Mouse (Mus musculus) adrenal gland, adult 2 months (tissue): ENCODE results near the gene Slc16a5. TPM values are rescaled to one million over a fixed set of nuclear protein-coding genes. Genes with fewer than 3 reads are reported as not detected.
A peak's percentile ranks its signal among the peaks of the same experiment; 100 is the strongest.

Source experiments
- DNase-seq: peaks from one replicate; pipeline ENCODE4 v3.0.0; 2021
- long read RNA-seq: library from polyadenylated mRNA; stranded (forward); transcript quantifications from one replicate; pipeline ENCODE4 v2.0.0, GENCODE M21; 2021
- polyA plus RNA-seq: library from polyadenylated mRNA; depleted of rRNA; stranded (reverse); fragments of >200 nt; gene quantifications from 2 replicates; pipeline ENCODE4 v1.2.3, GENCODE M21; 2012; rRNA removed
- total RNA-seq, 2 experiments: library from RNA; stranded (reverse); gene quantifications; 2 replicates each; pipeline ENCODE4 v1.2.3; 2021

Slc16a5 gene
- under 1 TPM in 1 of 2 experiments, not detected in 1; 0.26 TPM for total RNA-seq
- polyA plus RNA-seq: 0.32 TPM in 1 of 2 replicates, not detected in the other
- long read RNA-seq: 0 reads

- no peak for DNase-seq
Measured at GRCm38 (mm10) chr11:115462243-115462891, at the start of gene Slc16a5. TSS of gene Slc16a5 (plus strand) at chr11:115462474.

- DNase-seq: peak; percentile 97
Measured at GRCm38 (mm10) chr11:115419531-115420237, 42.6 kb upstream of the Slc16a5 start, which contains the start of the genes Atp5h and Kctd2. TSS of gene Atp5h (minus strand) at chr11:115419962. TSS of gene Kctd2 (plus strand) at chr11:115420128.

- peak; percentile 78 for DNase-seq
Measured at GRCm38 (mm10) chr11:115420336-115421190, 41.7 kb upstream of the Slc16a5 start.

- peak; percentile 47 for DNase-seq
Measured at GRCm38 (mm10) chr11:115421328-115421727, 40.9 kb upstream of the Slc16a5 start.

GRCm38 (mm10) chr11:115421972-115422371 lies 40.3 kb upstream of the Slc16a5 start:
- no peak for DNase-seq

GRCm38 (mm10) chr11:115423091-115423490 lies 39.2 kb upstream of the Slc16a5 start:
- no peak for DNase-seq

- no peak for DNase-seq
Measured at GRCm38 (mm10) chr11:115424666-115425065, 37.6 kb upstream of the Slc16a5 start.

- DNase-seq: no peak
Measured at GRCm38 (mm10) chr11:115425671-115426070, 36.6 kb upstream of the Slc16a5 start.

GRCm38 (mm10) chr11:115427482-115428331 lies 34.6 kb upstream of the Slc16a5 start:
- DNase-seq: peak; percentile 81

- DNase-seq: no peak
Measured at GRCm38 (mm10) chr11:115429307-115429706, 33.0 kb upstream of the Slc16a5 start.

- DNase-seq: no peak
Measured at GRCm38 (mm10) chr11:115430561-115430960, 31.7 kb upstream of the Slc16a5 start.

GRCm38 (mm10) chr11:115432814-115433213 lies 29.5 kb upstream of the Slc16a5 start:
- no peak for DNase-seq

- DNase-seq: no peak
Measured at GRCm38 (mm10) chr11:115433342-115433741, 28.9 kb upstream of the Slc16a5 start.

GRCm38 (mm10) chr11:115435596-115436337 lies 26.5 kb upstream of the Slc16a5 start:
- DNase-seq: no peak

- DNase-seq: peak; percentile 35
Measured at GRCm38 (mm10) chr11:115437571-115438122, 24.6 kb upstream of the Slc16a5 start.

GRCm38 (mm10) chr11:115439326-115439725 lies 22.9 kb upstream of the Slc16a5 start:
- peak; percentile 59 for DNase-seq

- DNase-seq: no peak
Measured at GRCm38 (mm10) chr11:115439906-115440595, 22.2 kb upstream of the Slc16a5 start, which contains the start of gene Trim80. TSS of gene Trim80 (plus strand) at chr11:115440545.

GRCm38 (mm10) chr11:115441417-115441816 lies 20.9 kb upstream of the Slc16a5 start:
- no peak for DNase-seq

GRCm38 (mm10) chr11:115446906-115447305 lies 15.4 kb upstream of the Slc16a5 start:
- peak; percentile 81 for DNase-seq
